Mouse (Mus musculus): ENCODE measurements around the gene Vmn1r239-ps. TPM values are rescaled to one million over a fixed set of nuclear protein-coding genes. Genes with fewer than 3 reads are reported as not detected.
"Not testable (repeated sequence)": the region's sequence is repeated elsewhere in the genome, so short reads cannot be mapped to it uniquely, and the experiment has no call there.

Gene Vmn1r239-ps
- polyA plus RNA-seq (2012; ENCODE audit: insufficient read depth, insufficient read length, missing spikeins) = not detected in 2 replicates

GRCm38 (mm10) chrX:147453610-147454009 is at the start of gene Vmn1r239-ps:
TSS of gene Vmn1r239-ps (minus strand) at chrX:147453710.
- H3K4me3 ChIP-seq (ENCODE audit: insufficient read depth, low read length); H3K27ac ChIP-seq (ENCODE audit: insufficient read depth, low read depth, low read length); H3K4me1 ChIP-seq (ENCODE audit: control insufficient read depth, insufficient read depth, low read length): not testable (repeated sequence)

- H3K27ac ChIP-seq (ENCODE audit: insufficient read depth, low read depth, low read length) = no peak overlapping the region
- no peaks in the 10 kb centered on the region for H3K4me1 ChIP-seq (ENCODE audit: control insufficient read depth, insufficient read depth, low read length)
- TF ChIP-seq POLR2A (IDR thresholded peaks at IDR 0.05; ENCODE audit: borderline replicate concordance, low read depth, low read length) = no peak
- no peak for TF ChIP-seq CTCF (IDR thresholded peaks at IDR 0.05; ENCODE audit: low read depth, low read length)
- H3K4me3 ChIP-seq (ENCODE audit: insufficient read depth, low read length) = no peak overlapping the region
These were observed 36.0 kb upstream of the Vmn1r239-ps start for GRCm38 (mm10) chrX:147489551-147489950.

GRCm38 (mm10) chrX:147443386-147443785 is 10.1 kb downstream of the Vmn1r239-ps start:
- Histone ChIP-seq H3K27ac (ENCODE audit: insufficient read depth, low read depth, low read length) (no peak overlapping the region), H3K4me3 (ENCODE audit: insufficient read depth, low read length) (no peak overlapping the region)
- TF ChIP-seq POLR2A (IDR thresholded peaks at IDR 0.05; ENCODE audit: borderline replicate concordance, low read depth, low read length) (no peak), CTCF (IDR thresholded peaks at IDR 0.05; ENCODE audit: low read depth, low read length) (no peak)

GRCm38 (mm10) chrX:147435400-147435799 is 18.1 kb downstream of the Vmn1r239-ps start:
- no peak for TF ChIP-seq POLR2A (IDR thresholded peaks at IDR 0.05; ENCODE audit: borderline replicate concordance, low read depth, low read length)
- Histone ChIP-seq H3K27ac (ENCODE audit: insufficient read depth, low read depth, low read length) (no peak overlapping the region), H3K4me3 (ENCODE audit: insufficient read depth, low read length) (no peak overlapping the region), H3K4me1 (ENCODE audit: control insufficient read depth, insufficient read depth, low read length) (no peaks in the 10 kb centered on the region)

More at GRCm38 (mm10) chrX:147443386-147443785, 10.1 kb downstream of the Vmn1r239-ps start:
- no peaks in the 10 kb centered on the region for H3K4me1 ChIP-seq (ENCODE audit: control insufficient read depth, insufficient read depth, low read length)

GRCm38 (mm10) chrX:147429753-147430152 is 23.8 kb downstream of the Vmn1r239-ps start:
- Histone ChIP-seq H3K27ac (ENCODE audit: insufficient read depth, low read depth, low read length) (no peak overlapping the region), H3K4me3 (ENCODE audit: insufficient read depth, low read length) (no peak overlapping the region), H3K4me1 (ENCODE audit: control insufficient read depth, insufficient read depth, low read length) (no peaks in the 10 kb centered on the region)
- TF ChIP-seq POLR2A (IDR thresholded peaks at IDR 0.05; ENCODE audit: borderline replicate concordance, low read depth, low read length) = no peak

GRCm38 (mm10) chrX:147429129-147429528 is 24.4 kb downstream of the Vmn1r239-ps start, which contains the start of gene Il13ra2:
TSS of gene Il13ra2 (minus strand) at chrX:147429192.
- Histone ChIP-seq H3K4me1 (ENCODE audit: control insufficient read depth, insufficient read depth, low read length) (no peaks in the 10 kb centered on the region), H3K27ac (ENCODE audit: insufficient read depth, low read depth, low read length) (no peak within 1 kb of the TSS), H3K4me3 (ENCODE audit: insufficient read depth, low read length) (no peak within 1 kb of the TSS)
- TF ChIP-seq POLR2A (IDR thresholded peaks at IDR 0.05; ENCODE audit: borderline replicate concordance, low read depth, low read length) (no peak), CTCF (IDR thresholded peaks at IDR 0.05; ENCODE audit: low read depth, low read length) (no peak)

Other genes with a start within 250 kb of the Vmn1r239-ps start
- gene Il13ra2, start 24.5 kb downstream of the Vmn1r239-ps start, polyA plus RNA-seq (2012; ENCODE audit: insufficient read depth, insufficient read length, missing spikeins) = not detected in 2 replicates
- gene Lrch2, start 100.4 kb upstream of the Vmn1r239-ps start, polyA plus RNA-seq (2012; ENCODE audit: insufficient read depth, insufficient read length, missing spikeins) = not detected in 2 replicates